Mouse (Mus musculus): ENCODE data around the gene Il18r1. TPM values are rescaled to one million over a fixed set of nuclear protein-coding genes. Genes with fewer than 3 reads are reported as not detected.

Il18r1 gene
- polyA plus RNA-seq, 1 experiment: not detected

DNA sequence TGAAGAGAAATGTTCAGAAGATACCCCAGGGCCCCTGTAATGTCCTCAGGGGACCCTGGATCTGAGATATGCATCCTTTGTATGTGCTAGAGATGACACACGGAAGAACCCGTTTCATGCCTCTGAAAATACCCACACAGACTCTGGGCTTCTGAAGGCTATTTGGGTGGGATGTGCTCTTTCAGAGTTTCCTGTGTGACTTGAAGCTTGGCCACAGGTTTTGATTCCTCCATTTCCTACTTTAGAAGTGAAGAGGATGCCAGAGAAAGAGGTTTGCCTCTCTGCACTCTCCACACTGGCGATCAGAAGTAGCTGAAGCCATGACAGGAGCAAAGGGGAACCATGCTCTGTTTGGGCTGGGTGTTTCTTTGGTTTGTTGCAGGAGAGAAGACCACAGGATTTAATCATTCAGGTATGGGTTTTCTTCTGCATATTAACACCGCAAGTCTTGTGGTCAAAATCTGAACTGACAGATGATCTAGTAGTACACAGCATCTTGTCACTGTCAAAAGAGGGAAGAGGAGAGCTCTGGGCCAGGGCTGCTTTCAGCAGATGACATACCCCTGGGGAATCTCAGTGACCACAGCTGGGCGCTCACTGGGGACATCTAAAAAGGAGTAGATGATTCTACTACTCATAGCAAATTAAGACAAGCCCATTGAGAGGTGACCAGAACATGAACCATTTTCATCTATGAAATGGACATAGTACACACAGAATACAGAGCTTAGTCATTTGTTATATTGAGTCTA, 58.8 kb downstream of the Il18r1 start:
- TF ChIP-seq GATA1 (IDR thresholded peaks at IDR 0.05; ENCODE audit: borderline replicate concordance, low read length) (no peak), FLI1 (IDR thresholded peaks at IDR 0.05; ENCODE audit: low read length) (no peak)
- Histone ChIP-seq H3K36me3 (replicated peaks; ENCODE audit: low read length) (peaks cover 43% of the 10 kb centered on the region), H3K4me3 (replicated peaks) (no peak overlapping the region), H3K4me1 (peaks cover 8% of the 10 kb centered on the region), H3K9me3 (peaks cover 7% of the 10 kb centered on the region), H3K27me3 (replicated peaks) (no peaks in the 10 kb centered on the region)

DNA sequence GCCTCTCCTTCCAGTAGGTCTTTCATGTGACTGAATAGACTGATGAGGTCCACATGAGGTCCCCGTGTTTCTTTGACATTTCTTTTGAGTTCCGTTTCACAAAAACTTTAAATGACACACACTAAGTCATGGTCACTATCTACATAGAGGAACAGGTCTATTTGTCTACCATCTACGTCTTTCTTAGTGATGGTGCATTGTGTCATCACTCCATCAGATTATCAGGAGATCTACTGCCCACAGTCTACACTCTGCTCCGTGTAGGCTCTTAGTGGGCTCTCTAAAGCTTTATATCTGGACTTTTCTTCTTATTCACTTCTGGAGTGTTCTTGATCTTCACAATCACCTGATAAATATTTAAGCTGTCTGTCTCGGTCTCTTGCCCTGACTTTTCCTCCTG, 63.9 kb downstream of the Il18r1 start:
- Histone ChIP-seq H3K4me1 (peaks cover 8% of the 10 kb centered on the region; the same call in 1 of the 2 replicates), H3K4me3 (replicated peaks) (no peak overlapping the region)
- TF ChIP-seq GATA1 (IDR thresholded peaks at IDR 0.05; ENCODE audit: borderline replicate concordance, low read length) (no peak), FLI1 (IDR thresholded peaks at IDR 0.05; ENCODE audit: low read length) (no peak)

DNA sequence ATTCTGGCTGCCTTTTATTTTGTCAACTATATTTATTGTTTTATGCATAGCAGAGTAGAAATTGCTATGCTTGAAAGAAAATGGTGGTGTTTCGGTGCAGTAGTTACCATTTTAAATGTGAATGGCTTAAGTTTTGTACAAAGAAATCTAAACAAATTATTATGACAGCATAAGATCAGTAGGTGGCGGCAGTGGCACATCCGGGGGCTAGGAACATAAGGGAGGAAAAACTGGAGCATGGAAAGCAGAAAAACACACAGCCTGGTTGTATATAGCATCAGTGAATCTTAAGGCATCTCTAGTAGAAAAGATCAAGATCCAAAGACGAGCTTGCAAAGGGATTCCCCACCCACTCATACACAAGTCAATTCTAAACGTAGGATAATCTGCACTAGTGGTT, 72.2 kb downstream of the Il18r1 start:
- peaks cover 7% of the 10 kb centered on the region for H3K4me1 ChIP-seq
- TF ChIP-seq FLI1 (IDR thresholded peaks at IDR 0.05; ENCODE audit: low read length) (no peak), GATA1 (IDR thresholded peaks at IDR 0.05; ENCODE audit: borderline replicate concordance, low read length) (no peak)
- no peaks in the 10 kb centered on the region for H3K27me3 ChIP-seq (replicated peaks)

More for the DNA sequence above, 63.9 kb downstream of the Il18r1 start:
- H3K27me3 ChIP-seq (replicated peaks): no peaks in the 10 kb centered on the region
- peaks cover 7% of the 10 kb centered on the region for H3K9me3 ChIP-seq
- H3K36me3 ChIP-seq (replicated peaks; ENCODE audit: low read length): peaks cover 66% of the 10 kb centered on the region

DNA sequence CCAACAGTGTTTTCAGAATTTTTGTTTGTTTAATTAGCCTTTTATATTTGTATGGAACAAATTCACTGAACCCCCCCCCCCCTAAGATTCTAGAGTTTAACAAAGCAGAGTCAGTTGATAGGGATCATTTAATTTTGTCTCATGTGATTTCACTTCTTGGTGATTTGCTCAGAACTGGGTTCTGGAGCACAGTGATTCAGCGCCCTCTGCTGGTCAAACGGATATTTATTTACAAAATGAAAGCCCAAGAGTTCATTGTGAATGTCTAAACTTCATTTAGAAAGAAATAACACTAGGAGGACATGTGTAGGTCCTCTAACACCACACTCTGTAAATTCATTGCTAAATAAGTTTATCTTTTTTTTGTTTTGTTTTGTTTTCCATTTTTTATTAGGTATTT, 79.3 kb downstream of the Il18r1 start:
- TF ChIP-seq FLI1 (IDR thresholded peaks at IDR 0.05; ENCODE audit: low read length) (no peak), GATA1 (IDR thresholded peaks at IDR 0.05; ENCODE audit: borderline replicate concordance, low read length) (no peak)
- Histone ChIP-seq H3K9me3 (no peaks in the 10 kb centered on the region), H3K4me1 (peaks cover 7% of the 10 kb centered on the region), H3K27me3 (replicated peaks) (no peaks in the 10 kb centered on the region), H3K36me3 (replicated peaks; ENCODE audit: low read length) (peaks cover 39% of the 10 kb centered on the region), H3K4me3 (replicated peaks) (no peak overlapping the region)

More for the DNA sequence above, 72.2 kb downstream of the Il18r1 start:
- Histone ChIP-seq H3K9me3 (no peaks in the 10 kb centered on the region), H3K4me3 (replicated peaks) (no peak overlapping the region), H3K36me3 (replicated peaks; ENCODE audit: low read length) (peaks cover 38% of the 10 kb centered on the region)

DNA sequence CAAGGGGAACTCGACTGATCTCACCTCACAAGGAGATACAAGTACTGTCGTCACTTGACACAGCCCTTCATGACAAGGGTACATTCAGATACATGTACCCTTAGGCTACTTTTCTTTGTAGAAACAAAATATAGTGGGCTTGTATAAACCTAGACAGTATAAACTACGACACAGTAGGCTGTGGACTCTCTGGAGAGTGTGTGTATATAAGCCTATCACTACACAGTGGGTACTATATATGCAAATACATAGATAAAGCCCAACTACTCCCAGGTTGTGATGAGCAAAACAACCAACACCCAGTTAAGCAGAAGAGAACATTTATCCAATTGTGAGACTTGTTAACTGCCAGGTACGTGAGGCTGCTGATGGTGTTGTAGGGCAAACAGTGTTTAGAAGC, 81.3 kb downstream of the Il18r1 start:
- Histone ChIP-seq H3K36me3 (replicated peaks; ENCODE audit: low read length) (peaks cover 45% of the 10 kb centered on the region), H3K4me3 (replicated peaks) (no peak overlapping the region), H3K9me3 (no peaks in the 10 kb centered on the region), H3K4me1 (no peaks in the 10 kb centered on the region), H3K27me3 (replicated peaks) (no peaks in the 10 kb centered on the region)
- TF ChIP-seq FLI1 (IDR thresholded peaks at IDR 0.05; ENCODE audit: low read length) (no peak), GATA1 (IDR thresholded peaks at IDR 0.05; ENCODE audit: borderline replicate concordance, low read length) (no peak)

DNA sequence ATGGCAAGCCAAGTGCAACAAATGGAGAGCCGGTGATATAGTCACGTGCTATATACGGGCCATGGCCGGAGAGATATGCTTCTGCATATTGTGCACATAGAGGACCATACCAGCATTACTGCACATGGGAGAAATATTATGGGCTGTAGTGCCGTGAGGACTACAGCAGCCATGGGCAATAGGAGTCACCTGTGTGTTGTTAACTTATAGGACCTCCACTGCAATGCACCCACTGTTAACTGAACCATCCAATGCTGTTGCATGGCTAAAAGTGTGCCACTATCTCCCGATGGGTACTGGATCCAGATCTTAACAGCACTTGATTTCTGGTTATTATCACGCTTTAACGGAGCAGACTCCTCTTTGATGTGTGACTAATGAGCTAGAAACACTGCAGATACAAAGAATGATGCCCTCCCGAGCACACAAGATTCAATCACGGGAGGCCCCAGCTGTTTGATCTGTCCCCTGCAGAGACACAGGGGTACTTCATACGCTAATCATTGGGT, 81.8 kb downstream of the Il18r1 start:
- Histone ChIP-seq H3K4me1 (no peaks in the 10 kb centered on the region), H3K36me3 (replicated peaks; ENCODE audit: low read length) (peaks cover 40% of the 10 kb centered on the region), H3K27me3 (replicated peaks) (no peaks in the 10 kb centered on the region), H3K4me3 (replicated peaks) (no peak overlapping the region), H3K9me3 (no peaks in the 10 kb centered on the region)
- TF ChIP-seq GATA1 (IDR thresholded peaks at IDR 0.05; ENCODE audit: borderline replicate concordance, low read length) (no peak), FLI1 (IDR thresholded peaks at IDR 0.05; ENCODE audit: low read length) (no peak)

DNA sequence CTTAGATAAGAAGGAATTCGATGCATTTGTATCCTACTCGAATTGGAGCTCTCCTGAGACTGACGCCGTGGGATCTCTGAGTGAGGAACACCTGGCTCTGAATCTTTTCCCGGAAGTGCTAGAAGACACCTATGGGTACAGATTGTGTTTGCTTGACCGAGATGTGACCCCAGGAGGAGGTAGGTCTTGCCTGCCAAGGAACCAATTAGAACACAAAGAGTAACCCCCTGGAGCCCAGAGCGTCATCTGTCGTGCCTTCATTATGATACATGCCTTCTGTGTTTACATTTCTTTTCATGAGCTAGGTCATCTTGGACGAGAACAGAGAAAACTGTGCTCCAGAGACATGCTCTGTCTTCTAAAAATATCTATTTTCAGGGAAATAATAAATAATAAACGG, 82.4 kb downstream of the Il18r1 start:
- H3K4me3 ChIP-seq (replicated peaks): no peak overlapping the region
- peaks cover 36% of the 10 kb centered on the region for H3K36me3 ChIP-seq (replicated peaks; ENCODE audit: low read length)
- no peaks in the 10 kb centered on the region for H3K27me3 ChIP-seq (replicated peaks)
- TF ChIP-seq FLI1 (IDR thresholded peaks at IDR 0.05; ENCODE audit: low read length) (no peak), GATA1 (IDR thresholded peaks at IDR 0.05; ENCODE audit: borderline replicate concordance, low read length) (no peak)
- no peaks in the 10 kb centered on the region for H3K4me1 ChIP-seq
- H3K9me3 ChIP-seq: no peaks in the 10 kb centered on the region

Other genes starting within 250 kb of the Il18r1 start
- gene Il1r1, start 240.5 kb upstream of the Il18r1 start, polyA plus RNA-seq (2012; ENCODE audit: insufficient read depth, low replicate concordance): 0.07 TPM in 1 of 2 replicates, not detected in the other
- gene Il1rl2, start 140.9 kb upstream of the Il18r1 start, polyA plus RNA-seq (2012; ENCODE audit: insufficient read depth, low replicate concordance): 0.02 and 0.55 TPM in 2 replicates
- gene Il1rl1, start 36.0 kb upstream of the Il18r1 start, polyA plus RNA-seq (2012; ENCODE audit: insufficient read depth, low replicate concordance): 0.48 TPM in 1 of 2 replicates, not detected in the other
- 0.22 TPM in 1 of 2 replicates, not detected in the other for gene Il18rap, start 49.8 kb downstream of the Il18r1 start, polyA plus RNA-seq (2012; ENCODE audit: insufficient read depth, low replicate concordance)
- gene Slc9a4, start 114.5 kb downstream of the Il18r1 start, polyA plus RNA-seq (2012; ENCODE audit: insufficient read depth, low replicate concordance): not detected in 2 replicates
- gene Slc9a2, start 215.0 kb downstream of the Il18r1 start, polyA plus RNA-seq (2012; ENCODE audit: insufficient read depth, low replicate concordance): not detected in 2 replicates